Mouse (Mus musculus): ENCODE results near the gene Rgp1.
A peak's percentile ranks its signal among the peaks of the same experiment; 100 is the strongest.
"Not testable (repeated sequence)": the region's sequence is repeated elsewhere in the genome, so short reads cannot be mapped to it uniquely, and the experiment has no call there.

Rgp1 gene

GRCm38 (mm10) chr4:43578376-43579204 lies at the start of gene Rgp1, which contains the start of gene Gba2:
TSS of gene Rgp1 (plus strand) at chr4:43578715.
TSS of gene Gba2 (minus strand) at chr4:43578873.
- peak; percentile 99 for DNase-seq

- no peak for DNase-seq
These were observed 48.4 kb upstream of the Rgp1 start for GRCm38 (mm10) chr4:43530081-43530501.

DNA sequence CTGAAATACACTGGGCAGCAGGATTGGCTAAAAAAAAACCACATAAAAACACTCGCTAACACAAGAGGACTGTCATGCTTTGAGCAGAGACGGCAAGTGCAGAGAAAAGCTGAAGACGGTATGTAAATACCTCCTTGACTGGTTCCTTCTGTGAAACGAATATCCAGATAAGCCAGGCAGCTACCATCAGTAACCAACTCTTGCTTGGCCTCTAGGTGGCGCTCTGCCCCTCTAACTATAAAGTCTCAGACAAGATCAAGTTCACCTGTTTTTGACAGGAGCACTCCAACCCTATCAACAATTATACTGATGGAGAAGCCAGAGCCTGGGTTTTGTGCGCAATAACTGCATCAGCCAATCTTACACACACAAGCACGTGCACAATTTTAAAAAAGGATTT lies 47.9 kb upstream of the Rgp1 start:
- no peak for DNase-seq

DNA sequence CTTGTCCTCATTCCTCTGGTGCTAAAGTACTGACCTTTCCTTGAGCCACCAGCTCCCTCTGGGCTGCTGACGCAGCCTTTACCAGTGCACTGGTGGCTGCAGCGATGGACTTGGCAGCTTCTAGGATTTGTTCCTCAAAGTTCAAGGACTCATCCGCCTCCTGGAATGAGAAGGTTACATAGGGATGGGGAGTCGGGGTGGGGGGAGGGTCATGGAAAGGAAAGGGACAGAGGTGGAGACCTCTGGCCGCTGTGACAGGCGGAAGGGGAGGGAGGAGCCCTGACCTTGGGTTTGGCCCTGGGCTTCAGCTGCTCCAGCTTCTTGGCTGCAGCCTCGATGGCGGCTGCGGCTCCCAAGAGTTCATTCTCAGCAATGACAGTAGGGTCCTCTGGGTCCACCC lies 45.2 kb upstream of the Rgp1 start:
- DNase-seq: no peak

- no peak for DNase-seq
These were observed 42.9 kb upstream of the Rgp1 start for GRCm38 (mm10) chr4:43535628-43536027.

GRCm38 (mm10) chr4:43536031-43536430 lies 42.5 kb upstream of the Rgp1 start:
- no peak for DNase-seq

GRCm38 (mm10) chr4:43542044-43542443 lies 36.5 kb upstream of the Rgp1 start:
- no peak for DNase-seq

- DNase-seq: peak; percentile 92
These were observed 32.0 kb upstream of the Rgp1 start for GRCm38 (mm10) chr4:43546375-43547047.

DNA sequence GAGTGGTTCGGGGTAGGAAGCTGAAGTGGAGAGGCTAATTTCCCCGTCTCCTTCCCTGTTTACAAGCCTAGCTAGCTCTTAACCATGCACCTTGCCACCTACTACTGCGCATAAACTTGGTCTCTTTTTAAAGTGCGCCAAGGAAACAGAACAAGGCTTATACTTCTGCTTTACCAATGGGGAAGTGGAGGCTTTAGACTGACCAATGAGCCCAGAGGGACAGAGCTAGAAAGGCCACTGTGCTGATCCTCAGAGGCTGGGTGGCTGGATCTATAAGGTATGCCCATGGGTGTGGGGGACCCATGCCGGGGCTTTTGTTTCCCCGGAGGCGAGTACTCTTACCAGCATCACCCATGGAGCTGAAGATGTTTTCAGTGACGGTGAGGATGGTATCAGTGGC lies 31.4 kb upstream of the Rgp1 start:
- peak; percentile 89 for DNase-seq

- peak; percentile 90 for DNase-seq
These were observed 29.5 kb upstream of the Rgp1 start for GRCm38 (mm10) chr4:43549055-43549454.

- DNase-seq: not testable (repeated sequence)
These were observed 26.7 kb upstream of the Rgp1 start for GRCm38 (mm10) chr4:43551854-43552253.

DNA sequence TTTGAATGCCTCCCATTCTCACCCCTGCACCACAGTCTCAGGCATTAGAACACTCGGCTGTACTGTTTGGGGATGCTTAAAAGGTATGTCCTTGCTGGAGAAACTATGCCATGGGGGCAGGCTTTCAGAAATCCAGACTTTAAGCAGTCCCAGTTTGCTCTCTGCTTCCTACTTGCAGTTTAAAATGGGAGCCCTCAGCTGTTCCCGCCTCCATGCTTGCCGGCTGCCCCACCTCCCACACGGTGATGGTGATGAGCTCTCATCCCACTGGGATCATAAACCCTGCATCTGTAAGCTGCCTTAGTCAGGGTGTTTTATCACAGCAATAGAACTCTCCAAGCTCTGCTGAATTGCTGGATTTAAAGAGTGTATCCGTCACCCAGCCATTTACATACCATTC lies 26.1 kb upstream of the Rgp1 start:
- no peak for DNase-seq

- no peak for DNase-seq
These were observed 24.6 kb upstream of the Rgp1 start for GRCm38 (mm10) chr4:43553891-43554290.

- DNase-seq: peak; percentile 92
These were observed 22.6 kb upstream of the Rgp1 start for GRCm38 (mm10) chr4:43555926-43556325.

DNA sequence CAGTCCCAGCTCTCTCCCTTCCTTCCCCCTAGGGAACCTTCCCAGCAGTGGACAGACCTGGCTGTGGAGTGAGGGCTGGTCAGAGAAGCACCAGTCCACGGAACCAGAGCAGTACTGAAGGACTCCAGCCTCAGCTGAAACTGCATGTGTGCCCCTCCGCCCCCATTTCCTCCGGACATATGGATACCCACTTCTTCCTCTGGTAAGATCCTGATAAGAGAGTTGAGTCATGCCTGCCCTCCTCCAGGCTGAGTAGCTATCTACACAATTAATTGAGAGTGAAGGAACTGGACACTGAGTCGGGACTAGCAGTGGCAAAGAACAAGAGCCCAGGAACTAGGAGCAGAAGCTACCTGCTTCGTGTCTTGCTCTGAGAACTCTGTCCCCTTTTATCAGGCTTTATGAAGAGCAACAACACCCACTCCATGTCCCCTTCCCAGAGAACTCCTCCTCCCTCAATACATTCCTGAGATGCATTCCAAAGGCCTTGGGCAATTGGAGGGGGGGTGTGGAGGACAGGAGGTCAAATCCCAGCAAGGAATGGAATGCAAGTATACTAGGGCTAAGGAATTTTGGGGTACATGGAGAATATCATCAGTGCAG lies 20.4 kb upstream of the Rgp1 start:
- peak; percentile 94 for DNase-seq

DNA sequence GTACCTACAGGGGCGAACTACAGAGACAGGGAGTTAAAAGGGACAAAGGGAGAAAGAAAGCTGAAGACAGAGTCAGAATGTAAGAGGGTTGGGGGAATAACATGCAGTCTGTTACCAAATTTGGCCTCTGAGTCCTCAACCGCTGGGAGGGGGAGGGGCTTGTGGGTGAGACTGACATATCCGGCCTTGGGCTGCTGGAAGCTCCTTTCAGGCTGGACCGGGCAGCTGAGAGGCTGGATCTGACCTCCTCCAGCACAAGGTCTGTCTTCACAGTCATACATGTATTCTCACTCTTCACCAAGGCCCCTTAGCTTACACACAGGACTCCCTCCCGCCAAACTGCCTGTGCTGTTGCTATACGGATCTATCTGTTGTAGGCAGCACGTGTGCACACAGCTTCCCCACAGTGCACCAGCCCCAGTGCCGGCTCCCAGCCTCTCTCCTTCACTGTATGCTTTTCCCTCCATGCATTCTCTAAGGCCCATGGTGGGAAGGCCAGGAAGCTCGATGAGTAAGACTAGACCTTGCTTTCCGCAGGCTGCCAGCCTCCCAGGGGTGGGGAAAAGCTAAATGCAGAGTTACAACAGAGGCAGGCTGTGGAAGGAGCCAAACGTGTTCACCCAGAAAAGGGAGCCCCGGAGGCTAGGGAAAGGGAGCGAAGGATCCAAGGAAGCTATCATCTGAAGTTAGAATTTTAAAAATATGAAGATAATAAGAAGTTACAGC lies 19.7 kb upstream of the Rgp1 start:
- peak; percentile 97 for DNase-seq

DNA sequence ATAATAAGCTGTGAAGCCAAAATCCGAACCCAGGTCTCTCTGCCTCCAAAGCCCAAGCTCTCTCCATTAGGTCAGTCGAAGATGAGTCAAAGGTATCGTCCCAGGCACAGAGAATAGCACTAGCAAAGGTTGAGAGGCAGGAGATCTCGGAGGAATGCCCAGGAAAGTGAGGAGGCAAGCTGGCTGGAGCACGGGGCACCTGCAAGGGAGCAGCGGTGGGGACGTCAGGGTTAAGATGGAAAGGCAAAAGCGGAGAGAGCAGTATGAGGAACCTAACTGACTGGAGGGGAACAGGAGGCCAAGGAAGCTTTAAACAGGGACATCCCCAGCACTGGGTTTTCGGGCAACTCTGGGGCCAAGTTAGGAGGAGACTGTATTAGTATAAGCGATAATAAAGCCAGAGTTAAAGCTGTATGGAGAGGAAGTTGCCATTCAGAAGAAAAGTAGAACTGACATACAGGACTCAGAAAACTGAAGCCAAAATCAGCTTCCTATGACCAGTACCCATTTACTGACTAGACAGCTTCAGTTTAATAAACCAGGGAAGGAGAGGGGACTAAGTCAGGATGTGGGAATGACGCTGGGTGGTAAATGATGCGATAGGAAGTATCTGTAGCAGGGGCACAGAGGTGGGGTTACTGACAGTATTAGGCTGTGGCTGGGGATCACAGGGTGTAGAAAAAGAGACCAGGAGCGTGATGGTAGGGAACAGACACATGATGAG lies 18.8 kb upstream of the Rgp1 start:
- no peak for DNase-seq

GRCm38 (mm10) chr4:43560243-43560611 lies 18.3 kb upstream of the Rgp1 start:
- DNase-seq: peak; percentile 99

DNA sequence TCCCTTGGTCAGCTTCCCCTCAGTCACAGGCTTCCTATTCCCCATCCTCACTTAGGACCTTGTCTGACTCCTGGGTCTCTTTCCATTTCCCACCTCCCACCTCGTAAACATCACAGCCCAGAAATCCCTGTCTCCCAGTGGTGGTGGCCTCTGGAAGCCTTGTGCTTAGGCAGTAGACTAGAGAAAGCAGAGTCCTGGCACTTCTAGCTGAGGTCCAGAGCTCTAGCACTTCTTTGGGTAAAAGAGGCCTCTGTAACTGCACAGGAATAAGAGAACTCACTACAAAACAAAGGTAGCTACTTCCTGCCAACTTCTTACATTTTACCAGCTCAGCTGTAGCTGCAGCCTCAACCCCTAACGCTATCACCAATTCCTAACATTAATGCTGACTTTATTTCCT lies 17.5 kb upstream of the Rgp1 start:
- DNase-seq: no peak

DNA sequence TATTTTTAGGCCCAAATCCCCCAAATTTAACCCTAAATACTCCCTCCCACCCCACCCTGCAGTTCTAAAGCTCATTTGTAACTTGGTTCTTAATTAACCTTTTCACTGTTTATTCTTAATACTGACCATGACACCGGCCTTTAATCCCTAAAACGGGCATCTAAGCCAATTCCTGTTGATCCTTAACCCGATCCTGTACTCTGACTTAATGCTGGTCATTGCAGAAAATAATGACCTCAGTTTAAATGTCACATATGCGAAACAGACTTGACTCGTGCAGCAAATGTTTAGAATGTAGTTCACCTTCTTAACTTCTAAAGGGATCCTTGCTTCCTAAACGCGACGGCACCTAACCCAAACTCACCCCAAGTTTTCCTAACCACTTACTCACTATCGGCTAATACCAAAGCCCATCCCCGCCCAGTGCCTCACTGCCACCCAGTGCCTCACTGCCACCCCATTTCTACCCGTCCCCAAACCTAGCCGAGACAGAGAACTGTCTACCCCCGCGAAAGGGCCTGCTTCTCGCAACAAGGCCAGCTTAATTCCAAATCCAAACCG lies 17.0 kb upstream of the Rgp1 start:
- no peak for DNase-seq

- peak; percentile 100 for DNase-seq
These were observed 16.3 kb upstream of the Rgp1 start, which contains the start of the genes Creb3 and Tln1 for GRCm38 (mm10) chr4:43561997-43562768. TSS of gene Creb3 (plus strand) at chr4:43562332. TSS of gene Tln1 (minus strand) at chr4:43562691.

Measured in heart, adult 11 months (tissue).